ENCODE assay signal across 1 mouse cellular context in genomic region chr3:54689091-54689490, GRCm38 (mm10).
TF ChIP-seq lines count a peak whose summit lies in the region.

No protein-coding gene starts in this region.

TF ChIP-seq in MEL, 35 proteins besides CTCF, POLR2A, EP300 and RAD21 (continued from another document):
- peak; percentile 44; the same call in 1 of the 2 replicates for TF ChIP-seq JUND (IDR thresholded peaks at IDR 0.05; ENCODE audit: low read depth, low read length)
- TF ChIP-seq TCF12 (IDR thresholded peaks at IDR 0.05; ENCODE audit: low read depth, low read length), result no peak
